Mouse (Mus musculus) stomach, embryonic 14.5 days (tissue): ENCODE measurements around the gene Tm9sf3. TPM values are rescaled to one million over a fixed set of nuclear protein-coding genes. Genes with fewer than 3 reads are reported as not detected.

Experiments
- ATAC-seq: fragments of 200-750 bp; cut with Nextera tagmentation; 2 replicates; pipeline ENCODE4 v1.8.0; 2017; ENCODE audit warnings: low read depth, moderate TSS enrichment; ENCODE audit not compliant: insufficient number of reproducible peaks, insufficient read depth, low FRiP score
- H3K27ac ChIP-seq: fragments of 300-500 bp; sonication (generic); 2 replicates; pipeline ENCODE4 v1.5.1; 2014; ENCODE audit warnings: mild to moderate bottlenecking, low read length, moderate library complexity, mixed read lengths
- H3K27me3 ChIP-seq: fragments of 300-500 bp; sonication (generic); 2 replicates; pipeline ENCODE4 v1.6.1; 2014; ENCODE audit warnings: low read length, control low read depth, mixed read lengths; ENCODE audit not compliant: control insufficient read depth, insufficient read depth
- H3K36me3 ChIP-seq: fragments of 300-500 bp; sonication (generic); 2 replicates; pipeline ENCODE4 v1.6.1; 2014; ENCODE audit warnings: mild to moderate bottlenecking, control low read depth, low read length, moderate library complexity, mixed read lengths; ENCODE audit not compliant: control insufficient read depth, insufficient read depth
- H3K4me1 ChIP-seq: fragments of 300-500 bp; sonication (generic); 2 replicates; pipeline ENCODE4 v1.6.1; 2014; ENCODE audit warnings: low read length, control low read depth, mixed read lengths; ENCODE audit not compliant: control insufficient read depth, insufficient read depth
- H3K4me2 ChIP-seq: fragments of 300-500 bp; sonication (generic); replicated peaks from 2 replicates; pipeline ENCODE4 v1.6.1; 2014; ENCODE audit warnings: low read depth, low read length, control low read depth
- H3K4me3 ChIP-seq: fragments of 300-500 bp; sonication (generic); 2 replicates; pipeline ENCODE4 v1.5.1; 2014; ENCODE audit warnings: low read depth, low read length, control low read depth
- H3K9ac ChIP-seq: fragments of 300-500 bp; sonication (generic); replicated peaks from 2 replicates; pipeline ENCODE4 v1.6.1; 2014; ENCODE audit warnings: low read depth, mild to moderate bottlenecking, control low read depth, low read length, moderate library complexity, mixed read lengths
- H3K9me3 ChIP-seq: fragments of 300-500 bp; sonication (generic); 2 replicates; pipeline ENCODE4 v1.6.1; 2016; ENCODE audit warnings: low read depth, low read length, control low read depth; ENCODE audit not compliant: control insufficient read depth
- WGBS: fragments of 180-500 bp; shearing (Covaris S2); extraction: QIAGEN DNeasy Blood & Tissue Kit; methylation state at CpG from one replicate; pipeline ENCODE4 v1.1.7; 2014; 5-methylcytosine and 5-hydroxymethylcytosine counted together
- polyA plus RNA-seq: library from polyadenylated mRNA; unstranded; fragments of >200 nt; fragmentation: Nextera tagmentation; extraction: Ambion mirVana; gene quantifications from 2 replicates; pipeline ENCODE4 v1.2.1, GENCODE M21; 2014

Gene Tm9sf3
- polyA plus RNA-seq, 1 experiment from 2014 or later: 141 TPM

GRCm38 (mm10) chr19:41254584-41254983 lies 9.2 kb downstream of the Tm9sf3 start:
- Histone ChIP-seq H3K4me3 (no peak overlapping the region), H3K9me3 (no peaks in the 10 kb centered on the region), H3K4me2 (no peak overlapping the region), H3K4me1 (0 out of 2 replicates have a peak, but pooled peaks cover 5% of the 10 kb centered on the region), H3K36me3 (peaks cover 7% of the 10 kb centered on the region), H3K27me3 (no peaks in the 10 kb centered on the region), H3K27ac (no peak overlapping the region), H3K9ac (no peak overlapping the region)
- no peak for ATAC-seq
- WGBS: 73% methylated on average over 5 of the region's 5 CpGs

- no peak overlapping the region for H3K9ac ChIP-seq
- 32% methylated on average over 4 of the region's 4 CpGs for WGBS
- no peak overlapping the region for H3K4me3 ChIP-seq
- H3K27me3 ChIP-seq: no peaks in the 10 kb centered on the region
- H3K4me2 ChIP-seq: no peak overlapping the region
- 0 out of 2 replicates have a peak, but pooled peaks cover 4% of the 10 kb centered on the region for H3K4me1 ChIP-seq
- no peak for ATAC-seq
- H3K36me3 ChIP-seq: peaks cover 22% of the 10 kb centered on the region
- no peaks in the 10 kb centered on the region for H3K9me3 ChIP-seq
- H3K27ac ChIP-seq: no peak overlapping the region
These were observed 14.8 kb downstream of the Tm9sf3 start for GRCm38 (mm10) chr19:41248968-41249367.

- no peak for ATAC-seq
- Histone ChIP-seq H3K36me3 (peaks cover 23% of the 10 kb centered on the region), H3K27me3 (no peaks in the 10 kb centered on the region), H3K4me2 (no peak overlapping the region), H3K4me1 (0 out of 2 replicates have a peak, but pooled peaks cover 4% of the 10 kb centered on the region), H3K9ac (no peak overlapping the region), H3K9me3 (no peaks in the 10 kb centered on the region), H3K4me3 (no peak overlapping the region), H3K27ac (no peak overlapping the region)
- 91% methylated on average over 3 of the region's 3 CpGs for WGBS
These were observed 15.5 kb downstream of the Tm9sf3 start for GRCm38 (mm10) chr19:41248271-41248670.

GRCm38 (mm10) chr19:41246271-41246670 lies 17.5 kb downstream of the Tm9sf3 start:
- Histone ChIP-seq H3K36me3 (peaks cover 40% of the 10 kb centered on the region), H3K4me3 (no peak overlapping the region), H3K27ac (no peak overlapping the region), H3K4me2 (no peak overlapping the region), H3K9ac (no peak overlapping the region), H3K4me1 (0 out of 2 replicates have a peak, but pooled peaks cover 4% of the 10 kb centered on the region), H3K9me3 (no peaks in the 10 kb centered on the region), H3K27me3 (no peaks in the 10 kb centered on the region)
- WGBS: 81% methylated on average over 4 of the region's 4 CpGs
- no peak for ATAC-seq

- Histone ChIP-seq H3K9me3 (no peaks in the 10 kb centered on the region), H3K4me3 (no peak overlapping the region), H3K4me1 (0 out of 2 replicates have a peak, but pooled peaks cover 3% of the 10 kb centered on the region), H3K4me2 (no peak overlapping the region), H3K27me3 (no peaks in the 10 kb centered on the region), H3K27ac (no peak overlapping the region), H3K9ac (no peak overlapping the region), H3K36me3 (peaks cover 54% of the 10 kb centered on the region)
- ATAC-seq: no peak
- 65% methylated on average over 6 of the region's 6 CpGs for WGBS
These were observed 19.2 kb downstream of the Tm9sf3 start for GRCm38 (mm10) chr19:41244581-41244980.

- no peak for ATAC-seq
- Histone ChIP-seq H3K27ac (no peak overlapping the region), H3K9ac (no peak overlapping the region), H3K9me3 (no peaks in the 10 kb centered on the region), H3K4me3 (no peak overlapping the region), H3K27me3 (no peaks in the 10 kb centered on the region), H3K36me3 (peaks cover 64% of the 10 kb centered on the region), H3K4me2 (no peak overlapping the region), H3K4me1 (no peaks in the 10 kb centered on the region)
- 95% methylated on average over 5 of the region's 5 CpGs for WGBS
These were observed 21.8 kb downstream of the Tm9sf3 start for GRCm38 (mm10) chr19:41241997-41242396.

GRCm38 (mm10) chr19:41233698-41234097 lies 30.1 kb downstream of the Tm9sf3 start:
- H3K4me2 ChIP-seq: no peak overlapping the region
- H3K27ac ChIP-seq: no peak overlapping the region
- H3K4me1 ChIP-seq: no peaks in the 10 kb centered on the region
- 88% methylated on average over 4 of the region's 4 CpGs for WGBS
- H3K9me3 ChIP-seq: no peaks in the 10 kb centered on the region
- no peak overlapping the region for H3K4me3 ChIP-seq
- no peaks in the 10 kb centered on the region for H3K27me3 ChIP-seq
- H3K36me3 ChIP-seq: peaks cover 68% of the 10 kb centered on the region
- no peak overlapping the region for H3K9ac ChIP-seq
- no peak for ATAC-seq

GRCm38 (mm10) chr19:41208326-41208725 lies 55.5 kb downstream of the Tm9sf3 start:
- Histone ChIP-seq H3K36me3 (peaks cover 11% of the 10 kb centered on the region), H3K27me3 (peaks cover 14% of the 10 kb centered on the region), H3K4me1 (0 out of 2 replicates have a peak, but pooled peaks cover 8% of the 10 kb centered on the region), H3K4me3 (no peak overlapping the region), H3K27ac (no peak overlapping the region), H3K4me2 (no peak overlapping the region), H3K9me3 (no peaks in the 10 kb centered on the region), H3K9ac (no peak overlapping the region)
- 15% methylated on average over 7 of the region's 7 CpGs for WGBS
- ATAC-seq: no peak

- peak within 1 kb of the TSS; percentile 39 for H3K4me3 ChIP-seq
- no peak within 1 kb of the TSS for H3K27ac ChIP-seq
- peaks cover 14% of the 10 kb centered on the region for H3K27me3 ChIP-seq
- H3K4me2 ChIP-seq: peak within 1 kb of the TSS; percentile 96
- peak; percentile 95 for ATAC-seq
- H3K9ac ChIP-seq: peak within 1 kb of the TSS; percentile 25; the same call in 1 of the 2 replicates
- H3K9me3 ChIP-seq: no peaks in the 10 kb centered on the region
- 0 out of 2 replicates have a peak, but pooled peaks cover 8% of the 10 kb centered on the region for H3K4me1 ChIP-seq
- H3K36me3 ChIP-seq: peaks cover 6% of the 10 kb centered on the region; the same call in 1 of the 2 replicates
- 1% methylated on average over 32 of the region's 32 CpGs for WGBS
These were observed 56.9 kb downstream of the Tm9sf3 start, which contains the start of gene Tll2 for GRCm38 (mm10) chr19:41206811-41207344. Gene Tll2, minus strand, starts transcription at chr19:41206835.
